Mouse (Mus musculus): ENCODE data around the gene Ppp2r5a.

Gene Ppp2r5a

DNA sequence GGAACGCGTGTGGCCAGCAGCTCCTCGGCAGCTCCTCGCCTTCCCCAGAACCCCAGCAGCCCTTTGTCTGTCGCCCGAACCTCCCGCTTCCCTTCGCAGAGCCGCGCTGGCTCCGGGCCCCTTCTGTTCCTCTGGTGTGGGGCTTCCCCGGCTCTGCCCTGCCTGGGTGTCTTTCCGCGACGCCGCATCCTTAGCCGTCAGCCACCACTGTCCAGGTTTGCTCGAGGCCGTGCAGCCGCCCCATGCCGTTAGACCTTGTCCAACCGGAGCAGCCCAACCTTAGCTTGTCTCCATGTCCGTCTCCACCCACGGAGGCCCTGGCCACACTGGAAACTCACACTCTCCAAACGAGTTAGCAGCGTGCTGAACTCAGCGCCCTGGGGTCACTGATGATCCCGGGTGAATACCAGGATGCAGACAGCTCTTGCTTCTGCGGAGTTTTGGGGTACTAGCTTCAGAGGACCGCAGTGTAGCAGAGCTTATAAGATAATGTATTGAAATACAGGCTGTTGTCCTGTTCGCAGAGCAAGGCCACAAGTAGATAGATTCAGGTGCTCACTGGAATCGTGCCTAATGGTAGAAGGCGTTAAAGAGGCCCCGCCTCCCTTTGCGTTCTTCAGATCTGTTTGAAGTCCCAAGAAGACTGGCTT is 76.7 kb downstream of the Ppp2r5a start:
- DNase-seq (ENCODE audit: low spot score) = peak; percentile 50

DNA sequence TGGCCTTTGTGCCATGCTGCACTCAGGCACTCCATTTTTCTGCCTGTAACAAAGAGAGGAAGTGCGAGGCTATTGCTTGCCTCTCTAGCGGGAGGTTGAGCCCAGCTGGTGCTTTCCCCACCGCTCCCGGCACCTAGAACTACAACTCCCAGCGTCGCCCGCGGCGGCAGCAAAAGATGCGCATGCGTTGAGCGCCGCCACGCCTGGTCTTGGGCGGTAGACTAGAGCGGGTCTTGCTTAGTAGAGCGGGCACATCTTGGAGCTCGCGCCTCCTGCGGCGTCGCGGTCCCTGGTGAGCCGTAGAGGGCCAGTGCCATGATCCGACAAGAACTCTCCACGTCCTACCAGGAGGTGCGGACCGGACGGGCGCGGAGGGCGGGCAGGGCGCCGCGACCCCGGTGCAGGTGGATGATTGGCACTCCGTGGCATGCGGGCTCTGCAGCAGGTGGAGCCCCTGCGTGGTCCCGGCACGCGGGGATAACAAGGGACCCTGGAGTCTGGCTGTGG is 77.3 kb downstream of the Ppp2r5a start, which contains the start of gene Tmem206:
Gene Tmem206, plus strand, starts transcription at position 187 of the 507 bp plus-strand sequence.
- DNase-seq (ENCODE audit: low spot score) = peak; percentile 95

DNA sequence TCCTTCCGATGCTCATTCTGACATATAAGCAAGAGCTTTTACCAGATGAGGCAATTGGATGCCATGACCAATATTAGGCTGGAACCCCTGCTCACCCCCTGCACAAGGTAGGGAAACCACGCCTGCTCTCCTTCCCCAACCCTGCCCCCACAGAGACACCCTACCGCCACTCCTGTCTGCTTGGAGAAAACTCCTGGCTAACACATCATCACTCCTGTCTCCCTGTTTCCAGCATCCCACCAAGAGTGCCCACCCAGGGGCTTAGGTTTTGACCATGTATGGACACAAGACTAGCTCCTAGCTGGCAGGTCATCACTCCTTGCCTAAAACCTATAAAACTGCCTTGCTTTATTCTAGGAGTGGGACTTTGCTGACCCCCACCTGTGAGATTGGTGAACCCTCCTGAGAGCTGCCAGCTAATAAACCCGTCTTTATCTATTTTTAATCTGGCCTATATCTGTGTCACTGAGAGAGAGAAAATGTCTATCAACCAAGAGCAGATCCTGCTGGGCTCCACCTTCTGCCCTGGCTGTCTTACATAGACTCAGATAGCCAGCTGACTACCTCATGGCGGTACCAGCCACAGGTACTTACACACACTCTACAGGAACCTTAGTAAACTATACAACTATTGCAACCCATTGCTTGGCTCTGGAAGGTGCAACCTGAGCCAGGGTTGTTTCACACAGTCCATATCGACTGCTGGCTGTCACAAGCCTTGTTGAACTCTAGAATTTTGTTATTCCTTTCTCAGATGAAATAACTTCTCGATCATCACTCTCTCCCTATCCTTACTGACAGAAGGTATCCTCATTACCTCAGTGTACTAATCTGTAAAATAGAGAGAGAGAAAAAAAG is 78.1 kb downstream of the Ppp2r5a start:
- DNase-seq (ENCODE audit: low spot score) = no peak

DNA sequence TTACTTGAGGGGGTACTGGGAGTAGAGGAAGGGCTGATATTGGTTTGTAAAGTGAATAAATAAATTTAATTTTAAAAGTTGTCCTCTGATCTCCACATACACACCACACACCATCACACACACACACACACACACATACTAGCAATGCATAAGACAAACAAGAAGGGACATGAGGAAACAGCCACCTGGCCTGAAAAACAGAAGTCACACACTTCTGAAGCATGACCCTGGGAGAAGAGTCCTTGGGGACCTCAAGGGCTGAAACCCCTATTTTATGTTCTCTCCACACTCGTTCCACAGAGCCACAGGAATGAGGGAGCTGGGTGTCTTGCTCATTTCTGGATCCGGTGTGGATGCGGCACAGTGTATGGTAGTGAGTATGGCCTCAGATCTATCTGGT is 79.7 kb downstream of the Ppp2r5a start:
- no peak for DNase-seq (ENCODE audit: low spot score)

DNA sequence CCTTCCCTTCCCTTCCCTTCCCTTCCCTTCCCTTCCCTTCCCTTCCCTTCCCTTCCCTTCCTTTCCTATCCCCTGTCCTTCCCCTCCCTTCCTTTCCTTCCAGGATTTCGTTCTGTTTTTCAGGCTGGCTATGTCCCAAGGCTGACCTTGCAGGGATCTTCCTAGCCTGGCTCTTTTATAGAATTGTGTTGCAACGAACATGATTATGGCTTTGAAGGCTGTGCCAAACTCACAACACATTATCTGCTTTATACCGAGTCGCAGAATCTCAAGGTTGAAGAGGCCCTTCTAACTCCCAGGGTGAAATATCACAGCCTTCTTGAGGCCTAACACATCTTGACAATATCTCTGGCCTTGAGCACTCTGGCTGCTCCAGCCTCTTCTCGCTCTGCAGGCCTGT is 84.4 kb downstream of the Ppp2r5a start:
- DNase-seq (ENCODE audit: low spot score) = peak; percentile 56

DNA sequence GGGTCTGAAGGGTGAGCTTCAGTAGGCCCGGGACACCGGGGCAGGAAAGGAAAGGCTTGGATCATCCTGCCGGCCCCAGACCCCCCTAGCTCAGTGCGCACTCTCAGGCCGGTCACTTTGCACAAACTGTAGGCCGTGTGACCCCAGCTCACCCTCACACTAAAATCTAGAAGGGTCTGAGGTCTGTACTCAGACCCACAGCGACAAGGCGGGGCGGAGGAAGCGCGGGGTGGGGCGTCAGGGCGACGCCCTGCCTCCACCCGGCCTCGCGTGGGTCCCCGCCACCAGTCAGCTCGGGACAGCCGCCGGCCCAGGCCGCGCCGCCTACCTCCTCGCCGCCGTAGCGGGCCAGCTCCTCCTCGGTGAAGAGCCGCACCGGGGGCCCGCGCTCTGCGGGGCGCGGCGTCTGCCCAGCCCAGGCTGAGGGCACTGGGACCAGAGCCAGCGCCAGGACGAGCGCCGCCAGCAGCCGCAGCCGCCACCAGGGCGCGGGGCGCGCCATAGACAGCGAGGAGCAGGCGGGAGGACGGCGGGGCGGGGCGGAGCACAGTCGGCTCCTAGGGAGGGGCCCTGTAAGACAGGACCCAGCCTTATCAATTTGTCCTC is 85.4 kb downstream of the Ppp2r5a start, which contains the start of gene Nenf:
Gene Nenf, minus strand, starts transcription at position 604 of the 606 bp plus-strand sequence.
- DNase-seq (ENCODE audit: low spot score) = peak; percentile 88

DNA sequence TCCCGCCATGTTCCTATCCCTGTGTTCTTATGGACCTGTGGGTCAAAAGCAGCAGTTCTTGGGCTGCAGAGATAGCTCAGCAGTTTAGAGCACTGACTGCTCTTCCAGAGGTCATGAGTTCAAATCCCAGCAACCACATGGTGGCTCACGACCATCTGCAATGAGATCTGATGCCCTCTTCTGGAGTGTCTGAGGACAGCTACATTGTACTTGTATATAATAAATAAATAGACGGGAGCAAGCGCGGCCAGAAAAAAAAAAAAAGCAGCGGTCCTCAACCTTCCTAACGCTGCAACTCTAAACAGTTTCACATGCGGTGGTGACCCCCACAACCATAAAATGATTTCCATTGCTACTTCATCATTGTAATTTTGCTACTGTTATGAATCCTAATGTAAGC is 86.3 kb downstream of the Ppp2r5a start:
- DNase-seq (ENCODE audit: low spot score) = no peak

DNA sequence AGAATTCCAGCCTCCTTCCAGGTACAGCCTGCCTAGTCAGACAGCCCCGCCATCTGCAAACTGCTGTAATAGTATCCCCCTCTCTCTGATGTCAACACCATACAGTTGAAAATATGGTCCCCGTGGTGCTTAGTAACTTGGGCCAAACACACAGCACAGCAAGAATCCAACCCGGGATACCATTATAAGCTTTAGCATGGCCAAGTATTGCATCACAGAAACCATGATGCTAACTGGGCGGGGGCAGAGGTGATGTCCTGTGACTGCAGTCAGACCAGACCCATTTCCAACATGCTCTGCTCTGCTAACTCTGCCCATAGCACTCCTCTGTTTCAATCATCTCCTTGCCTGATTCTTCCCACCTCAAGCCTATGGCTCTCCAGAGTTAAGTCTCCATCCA is 89.1 kb downstream of the Ppp2r5a start:
- DNase-seq (ENCODE audit: low spot score) = no peak

DNA sequence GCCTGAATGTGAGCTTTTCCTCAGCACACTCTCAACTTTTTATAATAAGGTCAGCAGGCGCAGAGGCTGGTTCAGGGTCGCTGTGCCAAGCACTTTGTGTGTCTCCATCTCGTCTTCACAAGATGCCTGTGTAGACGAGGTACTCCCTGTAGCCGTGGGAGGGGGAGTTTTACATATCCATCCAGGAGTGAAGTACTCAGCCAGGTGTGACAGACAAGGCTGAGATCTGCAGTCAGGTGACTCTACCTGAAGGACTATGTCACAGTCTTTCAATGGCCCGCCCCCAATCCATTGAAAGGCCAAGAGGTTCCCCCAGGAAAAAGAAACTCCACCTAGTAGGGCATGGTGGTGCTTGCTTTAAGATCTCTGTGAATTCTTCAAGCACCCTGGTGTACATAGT is 89.9 kb downstream of the Ppp2r5a start:
- no peak for DNase-seq (ENCODE audit: low spot score)

DNA sequence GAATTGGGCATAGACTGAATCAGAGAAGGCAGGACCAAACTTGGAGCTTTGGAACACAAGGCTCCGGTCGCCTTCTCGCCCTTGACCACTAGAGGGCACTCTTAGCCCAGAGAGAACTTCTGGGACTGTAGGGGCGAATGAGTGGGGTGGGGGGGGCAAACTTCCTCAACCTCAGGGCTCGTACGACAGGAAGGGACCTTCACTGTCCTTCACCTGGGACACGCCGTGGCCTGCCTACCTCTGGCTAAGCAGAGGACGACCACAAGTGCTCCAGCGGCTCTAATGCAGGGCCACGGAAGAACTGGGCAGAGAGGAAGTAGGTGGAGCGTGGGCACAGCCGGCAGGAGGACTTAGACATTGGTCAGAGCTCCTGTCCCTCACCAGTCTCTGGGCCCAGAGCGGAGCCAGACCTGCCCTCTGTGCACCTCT is 90.5 kb downstream of the Ppp2r5a start:
- DNase-seq (ENCODE audit: low spot score) = peak; percentile 80

DNA sequence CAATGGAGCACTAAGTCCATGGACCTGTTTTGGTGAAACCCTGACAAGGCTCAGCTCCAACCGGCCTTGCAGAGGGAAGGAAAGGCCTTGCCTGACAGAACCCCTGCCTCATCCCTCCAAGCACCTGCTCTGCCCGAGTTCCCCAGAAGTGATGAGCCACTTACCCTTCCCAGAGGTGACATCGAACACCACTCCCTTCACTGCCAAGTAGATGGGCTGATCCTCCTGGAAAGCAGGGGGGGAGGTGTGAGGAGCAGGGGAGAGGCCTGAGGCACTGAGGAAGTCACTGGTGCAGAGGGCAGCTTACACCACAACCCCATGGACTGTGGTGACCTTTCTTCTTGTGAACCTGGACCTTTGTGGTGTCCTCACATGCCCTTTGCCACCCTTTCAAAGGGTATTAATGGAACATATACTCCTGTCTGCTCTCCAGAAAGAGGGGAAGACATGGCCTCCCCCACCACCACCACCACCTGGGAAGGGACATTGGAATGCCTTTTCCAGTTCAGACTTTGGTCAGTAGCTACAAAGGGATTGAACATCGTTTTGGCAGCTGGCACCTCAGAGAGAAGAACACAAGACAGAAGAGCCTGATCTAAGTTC is 91.7 kb downstream of the Ppp2r5a start:
- DNase-seq (ENCODE audit: low spot score) = no peak

DNA sequence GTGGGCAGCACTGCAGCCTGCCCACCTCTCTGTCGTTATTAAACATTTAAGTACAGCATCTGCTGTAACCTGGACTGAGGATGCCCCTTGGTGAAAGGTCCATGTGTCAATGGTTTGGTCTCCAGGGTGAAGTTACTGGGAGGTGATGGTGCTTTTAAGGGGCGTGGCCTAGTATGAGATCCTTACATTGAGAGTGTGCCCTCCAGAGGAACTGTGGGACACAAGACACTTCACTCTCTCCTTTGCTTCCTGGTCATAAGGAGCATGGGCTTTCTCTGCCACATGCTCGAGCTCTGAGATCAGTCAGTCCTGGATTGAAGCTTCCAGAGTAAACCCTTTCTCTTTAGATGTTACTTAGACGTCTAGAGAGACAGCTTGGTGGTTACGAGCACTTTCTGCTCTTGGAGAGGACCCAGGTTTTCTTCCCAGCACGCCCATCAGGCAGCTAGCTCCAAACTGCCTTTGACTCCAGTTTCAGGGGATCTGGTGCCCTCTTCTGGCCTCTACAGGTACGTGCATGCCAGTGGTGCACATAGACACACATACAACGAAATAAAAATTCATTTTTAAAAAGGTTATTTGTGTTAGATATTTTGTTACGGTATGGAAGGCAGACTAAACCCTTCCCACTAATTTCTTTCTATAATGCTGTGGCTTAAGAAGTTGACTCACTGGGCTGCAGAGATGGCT is 95.2 kb downstream of the Ppp2r5a start:
- DNase-seq (ENCODE audit: low spot score) = no peak

DNA sequence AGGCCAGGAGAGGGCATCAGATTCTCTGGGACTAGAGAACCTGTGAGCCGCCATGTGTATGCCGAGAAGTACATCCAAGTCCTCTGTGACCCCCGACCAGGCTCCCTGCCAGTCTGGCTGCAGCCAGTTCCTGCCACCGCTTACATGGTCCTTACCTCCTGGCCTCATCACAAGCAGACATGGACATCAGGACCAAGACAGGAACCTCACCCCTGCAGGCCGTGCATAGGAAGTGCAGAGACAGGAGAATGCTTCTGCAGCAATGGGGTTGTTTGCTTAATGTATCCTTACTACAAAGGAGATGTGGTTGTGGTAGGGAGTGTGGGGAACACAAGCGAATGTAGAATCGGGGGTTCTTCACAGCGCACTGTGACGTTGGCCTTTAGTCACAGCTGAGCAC is 96.8 kb downstream of the Ppp2r5a start:
- DNase-seq (ENCODE audit: low spot score) = no peak

DNA sequence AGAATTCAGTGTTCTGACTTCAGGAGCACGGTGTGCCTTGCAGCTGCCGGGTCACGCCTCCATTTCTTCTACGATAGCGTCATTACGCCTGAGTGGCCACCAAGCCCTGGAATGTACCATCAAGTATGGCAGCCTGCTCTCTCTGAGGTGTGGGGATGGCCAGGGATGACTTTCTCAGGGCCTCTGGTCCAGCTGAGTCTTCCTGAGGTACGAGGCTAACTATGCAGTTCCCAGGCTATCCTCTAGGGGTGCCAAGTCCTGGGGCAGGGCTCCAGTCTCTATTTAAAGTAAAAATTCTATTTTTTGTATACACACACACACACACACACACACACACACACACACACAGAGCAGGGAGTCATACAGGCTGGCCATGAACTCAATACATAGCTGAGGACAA is 97.5 kb downstream of the Ppp2r5a start:
- no peak for DNase-seq (ENCODE audit: low spot score)

DNA sequence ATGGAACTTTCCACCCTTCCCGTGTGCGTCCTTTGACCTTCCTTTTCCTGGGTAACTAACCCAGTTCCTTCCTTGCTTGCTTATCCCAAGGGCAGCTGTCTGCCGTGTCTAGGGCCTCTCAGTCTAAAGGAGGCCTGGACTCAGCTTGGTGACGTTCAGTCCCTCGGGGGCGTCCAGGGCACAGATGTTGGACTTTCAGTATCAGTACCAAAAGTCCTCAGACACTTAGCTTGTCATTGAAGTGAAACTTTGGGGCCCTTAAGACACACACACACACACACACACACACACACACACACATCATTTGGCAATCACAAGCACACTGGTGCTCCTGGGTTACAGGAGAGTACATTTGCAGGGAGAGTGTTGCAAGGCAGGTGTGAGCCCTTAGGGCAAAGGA is 98.9 kb downstream of the Ppp2r5a start:
- no peak for DNase-seq (ENCODE audit: low spot score)

DNA sequence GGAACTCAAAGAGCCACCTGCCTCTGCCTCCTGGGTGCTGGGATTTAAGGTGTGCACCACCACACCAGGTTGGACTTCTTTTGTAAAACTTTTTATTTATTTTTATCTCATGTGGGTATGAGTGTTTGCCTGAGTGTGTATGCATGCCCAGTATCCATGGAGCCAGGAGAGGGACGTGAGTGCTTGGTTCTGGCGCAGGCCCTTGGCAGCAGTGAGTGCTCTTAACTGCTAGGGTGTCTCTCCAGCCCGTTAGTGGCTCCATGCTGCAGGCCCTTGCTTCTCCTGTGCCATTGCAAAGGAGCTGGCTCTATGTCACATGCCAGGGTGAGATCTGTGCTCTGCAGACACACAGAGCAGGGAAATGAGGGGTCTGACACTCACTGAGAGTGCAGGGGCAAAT is 99.3 kb downstream of the Ppp2r5a start:
- DNase-seq (ENCODE audit: low spot score) = no peak
